Mouse (Mus musculus): ENCODE data around the gene Cers4.

Cers4 gene

GRCm38 (mm10) chr8:4492851-4493685 is at the start of gene Cers4:
Cers4 (plus strand) TSS chr8:4493026.
- DNase-seq (ENCODE audit: low read depth, low spot score): peak; percentile 93

DNA sequence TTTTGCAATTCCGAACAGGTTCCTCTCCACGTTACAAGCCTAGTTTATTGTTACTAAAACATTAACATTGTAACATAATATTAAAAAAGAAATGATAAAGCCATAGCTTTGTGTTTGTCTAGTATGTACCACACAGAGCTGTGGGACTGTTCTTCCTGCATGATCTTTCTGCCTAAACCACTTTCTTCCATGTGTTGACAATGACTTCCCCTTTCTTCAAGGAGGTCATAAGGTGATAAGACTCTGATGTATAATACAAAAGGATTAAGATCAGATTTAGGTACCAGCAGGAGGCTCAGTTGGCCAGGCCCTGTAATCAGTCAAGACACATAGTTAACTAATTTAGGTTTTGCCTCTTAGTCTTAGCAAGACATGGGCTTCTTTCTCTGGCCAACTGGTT is 34.7 kb upstream of the Cers4 start:
- DNase-seq (ENCODE audit: low read depth, low spot score): no peak

DNA sequence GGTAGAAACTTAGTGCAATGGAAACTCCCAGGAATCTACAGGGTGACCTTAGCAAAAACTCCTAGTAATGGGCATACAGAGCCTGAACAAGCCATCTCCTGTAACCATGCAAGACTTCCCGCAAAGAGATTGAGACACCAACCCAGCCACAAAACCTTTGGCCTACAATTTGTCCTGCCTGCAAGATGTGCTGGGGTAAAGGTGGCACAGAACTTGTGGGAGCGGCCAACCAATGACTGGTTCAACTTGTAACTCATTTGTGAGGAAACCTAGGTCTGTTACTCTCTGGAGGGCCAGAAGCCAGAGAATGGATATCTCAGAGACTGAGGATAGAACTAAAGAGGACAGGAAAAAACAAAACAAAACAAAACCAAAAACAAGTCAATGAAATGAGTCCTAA is 29.8 kb upstream of the Cers4 start:
- DNase-seq (ENCODE audit: low read depth, low spot score): no peak

- DNase-seq (ENCODE audit: low read depth, low spot score): no peak
Observed at GRCm38 (mm10) chr8:4474419-4475187, 18.2 kb upstream of the Cers4 start.

DNA sequence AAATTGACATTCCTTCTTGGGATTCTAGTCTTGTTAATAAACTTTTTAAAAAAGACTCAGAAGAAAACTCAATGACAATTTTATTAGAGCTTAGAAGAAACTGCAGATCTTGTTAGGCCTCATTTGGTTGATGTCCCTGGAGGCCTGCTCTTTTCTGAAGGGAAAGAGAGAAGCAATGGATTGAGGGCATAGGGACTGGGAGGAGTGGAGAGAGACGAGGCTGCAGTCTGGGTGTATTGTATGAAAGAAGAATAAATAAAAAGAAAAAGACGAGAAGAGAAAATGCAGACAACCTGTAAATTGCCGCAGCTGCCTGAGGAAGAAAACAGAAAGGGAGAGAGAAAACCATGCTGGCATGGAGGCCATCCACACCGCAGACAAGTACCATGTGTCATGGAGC is 11.7 kb upstream of the Cers4 start:
- DNase-seq (ENCODE audit: low read depth, low spot score): no peak

GRCm38 (mm10) chr8:4481586-4481985 is 11.2 kb upstream of the Cers4 start:
- DNase-seq (ENCODE audit: low read depth, low spot score): no peak

DNA sequence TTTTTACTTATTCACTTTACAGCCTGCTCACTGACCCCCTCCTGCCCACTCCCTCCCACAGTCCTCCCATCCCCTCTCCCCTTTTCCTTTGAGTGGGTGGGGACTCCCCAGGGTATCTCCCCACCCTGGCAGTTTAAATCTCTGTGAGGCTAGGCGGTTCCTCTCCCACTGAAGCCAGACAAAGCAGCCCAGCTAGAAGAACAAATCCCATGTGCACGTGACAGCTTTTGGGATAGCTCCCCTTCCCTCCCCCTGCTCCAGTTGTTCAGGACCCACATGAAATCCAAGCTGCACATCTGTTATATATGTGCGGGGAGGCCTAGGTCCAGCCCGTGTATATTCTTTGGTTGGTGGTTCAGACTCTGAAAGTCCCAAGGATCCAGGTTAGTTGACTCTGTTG is 10.3 kb upstream of the Cers4 start:
- no peak for DNase-seq (ENCODE audit: low read depth, low spot score)

DNA sequence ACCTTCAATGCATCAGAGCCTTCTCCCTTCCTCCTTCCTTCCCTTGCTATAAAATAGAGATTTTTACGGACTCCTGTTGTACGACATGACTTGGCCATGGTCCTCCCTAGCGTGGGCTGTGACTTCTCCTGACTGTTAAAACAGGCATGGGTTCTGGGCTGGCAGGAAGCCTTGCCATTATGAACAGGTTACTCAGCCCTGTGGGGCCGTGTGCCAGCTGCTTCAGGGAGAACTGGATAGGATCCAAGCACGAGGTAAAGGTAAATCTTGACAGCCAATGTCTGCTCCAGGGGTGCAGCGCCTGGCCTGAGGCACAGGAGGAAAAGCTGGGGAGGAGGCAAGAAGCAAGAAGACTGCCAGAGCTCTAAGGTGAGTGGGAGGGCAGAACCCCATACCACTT is 9.5 kb upstream of the Cers4 start:
- DNase-seq (ENCODE audit: low read depth, low spot score): no peak

- DNase-seq (ENCODE audit: low read depth, low spot score): peak; percentile 19
Observed at GRCm38 (mm10) chr8:4493686-4494440, 1.0 kb downstream of the Cers4 start.

GRCm38 (mm10) chr8:4495976-4496375 is 3.1 kb downstream of the Cers4 start:
- DNase-seq (ENCODE audit: low read depth, low spot score): no peak

GRCm38 (mm10) chr8:4497610-4498009 is 4.8 kb downstream of the Cers4 start:
- no peak for DNase-seq (ENCODE audit: low read depth, low spot score)

DNA sequence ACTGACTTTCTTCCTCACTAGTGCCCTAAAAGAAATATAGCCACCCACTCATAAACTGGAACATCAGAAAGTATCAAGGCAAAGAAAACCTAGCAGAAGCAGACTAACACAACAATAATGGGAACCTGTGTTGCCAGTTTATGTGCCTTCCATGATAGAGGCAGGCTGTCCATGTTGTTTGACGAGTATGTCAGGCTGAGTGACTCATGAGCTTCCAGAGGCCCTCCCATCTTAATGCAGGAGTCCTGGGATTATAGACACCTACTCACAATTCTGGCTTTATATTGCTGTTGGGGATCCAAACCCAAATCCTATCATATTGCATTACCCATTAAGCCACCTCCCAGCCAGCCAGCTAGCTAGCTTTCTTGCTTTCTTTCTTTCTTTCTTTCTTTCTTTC is 12.5 kb downstream of the Cers4 start:
- DNase-seq (ENCODE audit: low read depth, low spot score): no peak

GRCm38 (mm10) chr8:4507527-4507926 is 14.7 kb downstream of the Cers4 start:
- DNase-seq (ENCODE audit: low read depth, low spot score): no peak

- peak; percentile 22 for DNase-seq (ENCODE audit: low read depth, low spot score)
Observed at GRCm38 (mm10) chr8:4510824-4511223, 18.0 kb downstream of the Cers4 start.

DNA sequence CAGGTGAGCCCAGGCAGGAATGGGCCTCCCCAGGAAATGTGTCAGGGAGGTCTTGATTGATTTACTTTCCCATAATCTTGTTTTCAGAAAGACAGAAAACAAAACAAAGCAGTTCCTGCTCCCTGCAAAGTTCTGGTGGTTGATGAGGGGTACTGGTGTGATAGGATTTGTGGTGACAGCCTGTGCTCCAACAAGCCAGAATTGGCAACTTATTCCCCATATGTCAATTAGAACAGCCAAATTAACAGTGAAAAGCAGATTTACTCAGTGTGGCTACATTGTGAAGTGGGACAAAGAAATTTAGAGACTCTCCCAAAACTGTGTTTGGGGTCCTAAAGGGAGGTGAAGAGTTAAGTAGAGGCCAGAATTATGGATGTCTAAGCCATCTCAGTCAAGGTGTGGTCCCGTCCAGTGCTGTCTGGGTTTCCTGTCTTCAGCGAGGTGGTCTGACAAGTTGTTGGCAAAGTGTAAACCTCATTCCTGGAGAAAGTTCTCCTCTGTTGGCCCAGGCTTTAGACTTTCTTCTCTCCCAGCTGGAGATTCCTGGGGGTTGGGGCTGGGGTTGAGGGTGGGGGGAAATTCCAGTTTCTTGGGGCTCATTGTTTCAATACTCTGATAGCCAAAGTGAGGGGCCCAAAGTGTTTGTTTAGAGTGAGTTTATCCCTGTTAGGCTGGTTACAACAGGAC is 18.7 kb downstream of the Cers4 start:
- no peak for DNase-seq (ENCODE audit: low read depth, low spot score)

- no peak for DNase-seq (ENCODE audit: low read depth, low spot score)
Observed at GRCm38 (mm10) chr8:4512116-4512495, 19.3 kb downstream of the Cers4 start.

DNA sequence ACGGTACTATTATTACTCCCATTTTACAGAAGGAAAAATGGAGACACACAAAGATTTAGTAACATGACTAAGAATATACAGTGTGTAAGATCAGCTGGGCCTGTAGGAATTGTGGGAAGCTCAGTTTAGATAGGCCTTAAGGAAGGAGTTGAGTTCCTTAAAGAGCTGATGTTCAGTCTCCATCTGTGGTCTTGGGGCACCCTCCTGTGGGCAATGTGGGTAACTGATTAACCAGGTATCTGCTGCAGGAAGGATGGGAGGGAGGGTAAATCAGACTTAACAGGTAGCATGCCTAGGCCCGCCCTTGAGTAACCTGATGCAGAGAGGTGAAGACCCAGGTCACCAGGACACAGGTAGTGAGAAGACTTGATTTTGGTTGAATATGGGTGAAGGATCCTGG is 23.3 kb downstream of the Cers4 start:
- peak; percentile 60 for DNase-seq (ENCODE audit: low read depth, low spot score)

- DNase-seq (ENCODE audit: low read depth, low spot score): peak; percentile 71
Observed at GRCm38 (mm10) chr8:4521472-4521871, 28.6 kb downstream of the Cers4 start.

GRCm38 (mm10) chr8:4523525-4523924 is 30.7 kb downstream of the Cers4 start:
- DNase-seq (ENCODE audit: low read depth, low spot score): no peak

Data from A20 (cell line).